ENCODE assay signal across 11 mouse cellular contexts in the genomic region with DNA sequence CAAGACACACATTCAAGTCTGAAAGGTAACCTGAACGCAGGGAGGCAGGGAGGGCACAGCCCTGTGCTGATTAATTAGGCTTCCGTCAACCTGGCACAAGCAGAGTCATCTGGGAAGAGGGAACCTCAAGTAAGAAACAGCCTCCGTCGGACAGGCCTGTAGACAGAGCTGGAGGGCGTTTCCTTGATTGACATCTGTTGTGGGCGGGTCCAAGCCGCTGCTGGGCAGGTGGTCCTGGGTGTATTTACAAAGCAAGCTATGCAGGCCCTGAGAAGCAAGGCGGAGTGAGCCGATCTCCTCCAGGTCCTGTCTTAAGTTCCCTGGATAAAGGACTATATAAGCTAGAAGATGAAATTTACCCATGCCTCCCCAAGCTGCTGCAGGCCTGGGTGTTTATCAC.
A peak's percentile ranks its signal among the peaks of the same experiment; 100 is the strongest.
DNase-seq lines count a peak whose midpoint lies in the region; ATAC-seq lines count a peak whose summit lies in the region.
"Had no signal": no experiment of that assay in that cellular context is flagged by ENCODE, and none has a peak within 500 bp of the region (broad histone marks: within the 10 kb centered on the region; RNA-seq: fewer than 3 reads in every experiment).

No protein-coding gene starts in this region.

- peaks cover 72% of the 10 kb centered on the region for H3K36me3 ChIP-seq in kidney, embryonic 16.5 days (ENCODE audit: insufficient read depth, low read length)
- H3K36me3 ChIP-seq in limb, embryonic 12.5 days: peaks cover 100% of the 10 kb centered on the region
- H3K36me3 ChIP-seq in midbrain, embryonic 16.5 days (ENCODE audit: control insufficient read depth, insufficient read depth, low read length): peaks cover 30% of the 10 kb centered on the region

- no peak overlapping the region for H3K4me2 ChIP-seq in kidney, embryonic 16.5 days (replicated peaks; ENCODE audit: low read depth, low read length)
- no peak overlapping the region for H3K4me2 ChIP-seq in limb, embryonic 12.5 days
- no peak overlapping the region for H3K4me2 ChIP-seq in midbrain, embryonic 16.5 days (ENCODE audit: low read length)
- H3K4me2 ChIP-seq: heart, embryonic 12.5 days had no signal

- peak overlapping the region; percentile 8; the same call in 1 of the 2 replicates for H3K27ac ChIP-seq in kidney, embryonic 16.5 days (ENCODE audit: low read length)
- H3K27ac ChIP-seq in limb, embryonic 12.5 days: peak overlapping the region; percentile 64; the same call in 1 of the 2 replicates
- no peak overlapping the region for H3K27ac ChIP-seq in midbrain, embryonic 16.5 days (ENCODE audit: low read length)

- WGBS in kidney, embryonic 16.5 days: 72% methylated on average over 9 of the region's 9 CpGs
- WGBS in limb, embryonic 12.5 days: 71% methylated on average over 9 of the region's 9 CpGs
- 58% methylated on average over 9 of the region's 9 CpGs for WGBS in midbrain, embryonic 16.5 days

- H3K9ac ChIP-seq in kidney, embryonic 16.5 days (replicated peaks; ENCODE audit: low read length): no peak overlapping the region
- H3K9ac ChIP-seq in limb, embryonic 12.5 days (replicated peaks): no peak overlapping the region
- H3K9ac ChIP-seq in midbrain, embryonic 16.5 days (ENCODE audit: low read depth, low read length): no peak overlapping the region
- H3K9ac ChIP-seq: heart, embryonic 12.5 days had no signal

- no peaks in the 10 kb centered on the region for H3K9me3 ChIP-seq in kidney, embryonic 16.5 days (ENCODE audit: low read length)
- H3K9me3 ChIP-seq in limb, embryonic 12.5 days: no peaks in the 10 kb centered on the region
- no peaks in the 10 kb centered on the region for H3K9me3 ChIP-seq in midbrain, embryonic 16.5 days (replicated peaks; ENCODE audit: control insufficient read depth, low read length, poor library complexity, severe bottlenecking)
- H3K9me3 ChIP-seq: heart, embryonic 12.5 days had no signal

- peak; percentile 55 for DNase-seq in embryo, embryonic 10 days (ENCODE audit: low spot score)
- no peak for DNase-seq in embryo, embryonic 9.5 days (ENCODE audit: extremely low spot score)
- DNase-seq in kidney, adult 18-20 months: no peak
- peak; percentile 92 for DNase-seq in ZHBTc4 (ENCODE audit: low read depth, low spot score)
- DNase-seq in gastrocnemius, postnatal 25 days: no peak
- DNase-seq: adrenal gland, adult 8-10 months; kidney, adult 9 months had no signal

- H3K27me3 ChIP-seq in kidney, embryonic 16.5 days (ENCODE audit: insufficient read depth, low read length): no peaks in the 10 kb centered on the region
- H3K27me3 ChIP-seq in limb, embryonic 12.5 days: no peaks in the 10 kb centered on the region
- H3K27me3 ChIP-seq in midbrain, embryonic 16.5 days (ENCODE audit: control insufficient read depth, insufficient read depth, low read depth, low read length): no peaks in the 10 kb centered on the region
- H3K27me3 ChIP-seq: heart, embryonic 12.5 days had no signal

- ATAC-seq in kidney, embryonic 16.5 days (ENCODE audit: low FRiP score, low TSS enrichment): no peak
- ATAC-seq in limb, embryonic 12.5 days (ENCODE audit: insufficient number of reproducible peaks, insufficient read depth, low FRiP score, low TSS enrichment, low read depth): no peak
- no peak for ATAC-seq in midbrain, embryonic 16.5 days

- peaks cover 20% of the 10 kb centered on the region; the same call in 1 of the 2 replicates for H3K4me1 ChIP-seq in kidney, embryonic 16.5 days (ENCODE audit: insufficient read depth, low read length)
- peaks cover 21% of the 10 kb centered on the region for H3K4me1 ChIP-seq in limb, embryonic 12.5 days (replicated peaks)
- H3K4me1 ChIP-seq in midbrain, embryonic 16.5 days (ENCODE audit: control insufficient read depth, insufficient read depth, low read length): peaks cover 6% of the 10 kb centered on the region; the same call in 1 of the 2 replicates

- no peak overlapping the region for H3K4me3 ChIP-seq in kidney, embryonic 16.5 days (ENCODE audit: low read length)
- H3K4me3 ChIP-seq in limb, embryonic 12.5 days (replicated peaks): no peak overlapping the region
- H3K4me3 ChIP-seq in midbrain, embryonic 16.5 days (ENCODE audit: low read depth, low read length): no peak overlapping the region
- H3K4me3 ChIP-seq: heart, embryonic 12.5 days had no signal

Comparison
In these comparisons a context has a peak if more than half of its experiments do, and no peak if none do; other contexts are left out.
1. DNase-seq: peak in embryo, embryonic 10 days (single experiment) and ZHBTc4 (single experiment); none in embryo, embryonic 9.5 days (single experiment), kidney, adult 18-20 months (single experiment) and gastrocnemius, postnatal 25 days (single experiment).